Mouse (Mus musculus): ENCODE results near the gene Ndufc1.

DNA sequence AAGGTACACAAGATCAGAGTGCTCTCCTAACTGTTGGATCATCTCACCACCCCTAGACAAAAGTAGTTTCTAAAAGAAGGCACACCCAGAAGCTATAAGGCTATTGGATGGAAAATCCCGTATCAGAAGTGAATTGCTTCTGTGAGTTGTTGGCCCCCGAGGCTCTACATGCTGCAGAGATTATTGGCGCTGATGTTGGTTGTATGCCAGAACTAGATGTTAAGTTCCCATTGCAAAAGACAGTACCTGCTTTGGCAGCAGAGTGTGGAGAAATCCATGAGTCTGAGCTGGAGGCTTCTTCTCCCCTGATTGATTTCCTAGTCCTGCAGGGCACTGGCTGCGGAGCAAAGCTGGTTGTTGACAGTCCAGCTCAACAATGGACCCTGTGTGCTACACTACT lies 40.8 kb downstream of the Ndufc1 start:
- TF ChIP-seq CTCF (IDR thresholded peaks at IDR 0.05; ENCODE audit: extremely low read depth, insufficient read length, insufficient replicate concordance, low read depth, low read length) (no peak), POLR2A (IDR thresholded peaks at IDR 0.05; ENCODE audit: low read depth, low read length) (no peak)

All from small intestine, adult 2 months (tissue).